Mouse (Mus musculus) thymus, postnatal 25 days (tissue): ENCODE measurements around the gene Synrg.

Experiments
- DNase-seq: peaks from one replicate; pipeline ENCODE4 v3.0.0; 2022

Synrg gene

DNA sequence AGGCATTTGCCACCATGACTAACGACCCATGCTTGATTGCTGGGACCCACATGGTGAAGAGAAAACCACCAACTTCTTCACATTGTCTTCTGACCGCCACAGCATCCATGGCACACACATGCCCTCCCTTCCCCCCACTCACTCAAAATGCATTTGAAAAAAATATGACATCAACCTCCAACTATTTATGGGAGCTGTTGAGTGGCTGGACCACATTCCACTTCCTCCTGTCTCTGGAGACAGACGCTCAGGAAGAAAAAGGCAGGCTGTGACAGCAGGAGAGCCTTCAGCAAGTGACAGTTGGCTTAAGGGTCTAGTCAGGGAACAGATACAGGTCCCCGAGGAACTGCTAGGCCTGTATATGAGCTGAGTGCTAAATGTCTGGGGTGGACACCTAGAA, 115.7 kb downstream of the Synrg start:
- DNase-seq: no peak

DNA sequence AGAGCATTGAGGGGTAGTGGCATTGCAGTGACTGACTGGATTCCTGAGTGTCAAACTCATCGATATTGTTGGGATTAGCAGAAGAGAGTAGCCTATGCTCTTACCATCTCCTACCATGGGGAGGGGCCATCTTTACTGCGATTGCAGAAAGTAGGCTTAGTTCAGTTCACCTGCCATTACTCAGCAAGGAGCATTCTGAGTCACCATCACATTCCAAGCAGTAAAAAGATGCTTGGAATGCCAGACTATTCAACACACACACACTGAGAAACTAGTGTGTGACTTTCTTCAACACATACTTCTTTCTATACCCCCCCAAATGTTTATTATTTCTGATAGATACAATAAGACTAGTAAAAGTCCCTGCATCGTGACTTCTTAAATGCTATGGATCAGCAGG, 116.1 kb downstream of the Synrg start:
- no peak for DNase-seq

DNA sequence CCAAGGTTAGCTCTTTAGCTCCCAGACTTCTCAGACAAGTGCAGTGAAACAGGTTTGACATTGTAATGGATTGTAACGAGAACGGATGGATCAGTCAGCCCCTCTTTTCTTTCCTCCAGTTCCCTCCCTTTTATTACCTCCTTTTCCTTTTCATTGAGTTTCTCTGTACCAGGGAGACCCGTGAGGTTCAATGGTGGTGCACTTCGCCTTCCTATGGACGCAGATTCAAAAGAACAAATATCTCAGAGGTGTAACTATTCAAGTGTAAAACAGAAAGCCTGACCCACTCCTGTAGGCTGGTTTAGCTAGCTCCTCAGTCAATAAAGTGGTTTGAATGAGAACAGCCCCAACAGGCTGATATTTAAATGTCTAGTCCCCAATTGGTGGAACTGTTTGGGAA, 117.7 kb downstream of the Synrg start:
- DNase-seq: no peak

DNA sequence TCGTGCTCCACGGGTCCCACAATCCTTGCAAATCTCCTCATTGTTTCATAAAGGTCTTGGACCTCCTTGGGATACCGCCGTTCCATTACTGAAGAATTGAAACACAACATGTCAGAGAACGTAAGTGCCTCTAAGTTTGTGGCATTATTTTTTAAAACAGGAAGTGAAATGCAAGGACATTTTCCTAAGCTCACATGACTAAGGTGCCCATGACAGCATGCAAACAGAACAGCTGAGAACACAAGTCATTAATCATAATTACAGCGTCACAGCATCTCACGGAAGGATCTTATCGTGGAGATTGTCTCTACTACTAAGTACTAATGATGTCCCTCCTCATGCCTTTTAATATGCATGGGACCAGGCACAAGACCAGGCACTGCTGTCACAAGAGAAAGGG, 126.3 kb downstream of the Synrg start:
- no peak for DNase-seq
